Mouse (Mus musculus) erythroblast, embryonic 14.5 days (primary cell): Measurements from ENCODE around the gene Hcst.

Experiments used
- GATA1 ChIP-seq: IDR thresholded peaks from 2 replicates; pipeline ENCODE4 v1.6.1; 2012; ENCODE audit warnings: low read length, inconsistent platforms, mixed read lengths
- TAL1 ChIP-seq: IDR thresholded peaks from 3 replicates; pipeline ENCODE4 v1.6.1; 2012; ENCODE audit warnings: low read length, inconsistent platforms, mixed read lengths

DNA sequence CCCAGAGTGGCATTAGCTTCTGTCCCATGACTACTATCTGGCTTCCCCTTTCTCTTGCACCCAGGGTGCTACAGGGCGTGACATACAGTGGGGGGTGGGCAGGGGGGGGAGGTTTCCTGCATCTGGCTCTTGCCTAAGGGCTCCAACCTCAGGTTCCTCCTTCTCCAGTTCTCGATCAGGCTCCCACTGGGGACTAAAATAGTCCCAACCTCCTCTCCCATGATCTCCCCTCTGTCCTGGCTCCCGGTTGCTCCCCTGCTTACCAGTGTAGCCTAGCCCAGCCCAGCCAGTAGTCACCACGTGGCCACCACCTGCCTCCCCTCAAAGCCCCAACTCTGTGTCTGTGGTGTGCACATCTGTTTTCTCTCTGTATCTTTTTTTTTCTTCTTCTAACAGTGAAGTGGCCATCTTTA is 6.9 kb downstream of the Hcst start:
- no peak for TF ChIP-seq TAL1
- no peak for TF ChIP-seq GATA1
